Mouse (Mus musculus): ENCODE measurements at regions not wholly inside any gene's neighbourhood (a gene's known extent, or its start where the extent isn't known, plus 50 kb on each side); places are given as distances from the start of the nearest gene placed in this dataset.

DNA sequence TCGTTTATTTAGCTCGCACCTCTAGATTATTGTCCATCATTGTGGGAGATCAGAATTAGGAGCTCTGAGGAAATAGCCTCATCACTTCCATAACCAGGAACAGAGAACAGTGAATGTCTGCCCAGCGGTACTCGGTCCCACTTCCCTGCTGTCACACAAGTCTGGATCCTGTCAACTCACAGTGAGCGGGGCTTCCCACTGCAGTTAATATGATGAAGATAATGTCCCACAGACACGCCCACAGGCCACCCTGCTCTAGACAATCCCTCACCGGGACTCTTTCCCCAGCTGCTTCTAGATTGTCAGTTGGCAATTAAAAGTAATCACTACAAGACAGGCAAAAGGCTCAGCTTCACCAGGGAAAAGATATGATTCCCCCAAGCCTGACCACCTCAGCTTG, 124.2 kb upstream of the Plekha5 start:
- no peak for DNase-seq

DNA sequence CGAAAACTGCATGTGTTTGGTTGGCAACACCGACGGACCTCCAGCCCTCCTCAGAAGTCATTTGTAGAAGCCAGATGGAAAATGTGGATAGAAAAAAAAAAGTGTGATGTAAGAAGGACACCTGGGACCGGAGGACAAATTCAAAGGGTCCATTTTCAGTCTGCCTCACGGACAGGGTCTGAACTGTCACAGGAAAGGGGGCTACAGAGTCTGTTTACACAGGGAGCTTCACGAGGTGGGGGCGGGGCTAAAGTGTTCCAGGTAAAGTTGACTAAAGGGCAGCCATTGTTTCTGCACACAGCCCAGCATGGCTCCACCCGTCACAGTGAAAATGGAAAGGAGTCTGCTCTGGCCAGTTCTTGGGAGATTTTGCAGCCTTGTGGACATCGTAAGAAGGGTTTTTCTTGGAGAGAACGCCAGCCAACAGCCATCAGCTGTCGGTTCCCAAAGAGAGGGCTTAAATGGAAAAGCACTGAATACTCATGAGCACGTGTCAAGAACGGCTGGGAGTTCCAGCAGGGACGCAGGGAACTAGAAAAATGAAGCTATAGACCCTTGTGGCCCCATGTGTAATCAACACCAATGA, 125.8 kb upstream of the Plekha5 start:
- DNase-seq = no peak

DNA sequence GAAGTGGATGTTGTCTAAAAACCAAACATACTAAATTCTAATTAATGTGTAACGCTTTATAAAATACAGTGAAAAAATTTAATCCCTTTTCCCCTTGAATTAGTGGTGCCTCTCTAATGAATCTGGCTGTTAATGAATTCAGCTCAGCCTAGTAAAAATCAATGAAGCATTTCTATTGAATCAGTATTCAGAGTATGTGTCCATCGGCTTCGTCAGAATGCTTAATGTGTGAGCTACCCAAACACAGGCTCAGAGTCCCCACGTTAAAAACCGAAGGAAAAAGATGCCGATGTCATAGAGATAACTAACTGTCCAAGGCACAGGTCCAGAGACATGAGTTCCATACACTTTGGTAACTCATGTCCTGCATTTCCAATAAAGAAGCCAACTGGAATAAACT, 126.3 kb upstream of the Plekha5 start:
- DNase-seq = no peak

DNA sequence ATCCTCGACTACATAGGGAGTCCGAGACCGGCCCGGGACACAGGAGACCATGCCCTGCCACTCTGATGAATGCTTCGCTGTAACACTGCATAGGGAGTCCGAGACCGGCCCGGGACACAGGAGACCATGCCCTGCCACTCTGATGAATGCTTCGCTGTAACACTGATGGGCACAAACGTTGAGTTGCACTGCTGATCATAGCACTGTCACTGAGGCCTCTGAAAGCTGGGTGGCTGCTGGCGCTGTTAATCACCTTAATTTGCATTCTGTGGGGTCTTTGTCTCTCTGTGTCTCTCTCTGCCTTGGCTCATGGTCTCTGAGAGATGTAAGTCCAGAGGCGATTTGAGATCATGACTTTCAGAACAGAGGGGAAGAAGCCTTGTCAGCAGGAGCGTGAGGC, 133.7 kb upstream of the Plekha5 start:
- DNase-seq = no peak

DNA sequence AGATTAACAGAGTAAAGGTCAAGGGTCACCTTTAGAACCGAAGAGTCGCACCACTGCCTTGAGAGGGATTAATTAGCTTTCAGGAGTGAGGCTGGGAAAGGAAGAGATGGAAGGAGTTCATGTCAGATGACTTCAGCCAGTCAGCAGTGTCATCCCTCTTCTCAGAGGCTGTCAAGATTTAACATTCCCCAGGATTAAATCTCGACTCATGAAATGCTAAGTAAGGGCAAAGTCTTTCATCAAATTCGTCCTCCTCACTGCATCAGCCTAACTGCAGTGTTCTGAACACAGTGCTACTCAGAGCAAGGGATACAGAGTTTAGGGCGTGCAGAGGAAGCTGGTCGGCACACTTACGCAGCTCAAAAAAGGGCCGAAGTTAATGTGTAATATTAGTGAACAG, 135.1 kb upstream of the Plekha5 start:
- DNase-seq = no peak

DNA sequence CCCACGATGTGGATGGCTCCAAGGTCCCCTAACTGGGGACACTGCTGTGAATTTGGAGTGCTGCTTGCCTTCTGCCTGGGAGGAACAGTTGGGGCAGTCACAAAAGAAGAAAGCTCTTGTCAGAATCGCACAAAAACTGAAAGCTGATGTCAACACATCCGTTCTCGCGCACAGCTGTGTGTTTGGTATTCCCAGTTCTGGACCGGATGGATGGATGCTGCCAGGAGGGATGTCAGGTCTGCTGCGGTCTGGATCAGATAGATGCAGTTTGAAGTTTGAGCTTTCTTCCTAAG, 141.6 kb upstream of the Plekha5 start:
- no peak for DNase-seq

DNA sequence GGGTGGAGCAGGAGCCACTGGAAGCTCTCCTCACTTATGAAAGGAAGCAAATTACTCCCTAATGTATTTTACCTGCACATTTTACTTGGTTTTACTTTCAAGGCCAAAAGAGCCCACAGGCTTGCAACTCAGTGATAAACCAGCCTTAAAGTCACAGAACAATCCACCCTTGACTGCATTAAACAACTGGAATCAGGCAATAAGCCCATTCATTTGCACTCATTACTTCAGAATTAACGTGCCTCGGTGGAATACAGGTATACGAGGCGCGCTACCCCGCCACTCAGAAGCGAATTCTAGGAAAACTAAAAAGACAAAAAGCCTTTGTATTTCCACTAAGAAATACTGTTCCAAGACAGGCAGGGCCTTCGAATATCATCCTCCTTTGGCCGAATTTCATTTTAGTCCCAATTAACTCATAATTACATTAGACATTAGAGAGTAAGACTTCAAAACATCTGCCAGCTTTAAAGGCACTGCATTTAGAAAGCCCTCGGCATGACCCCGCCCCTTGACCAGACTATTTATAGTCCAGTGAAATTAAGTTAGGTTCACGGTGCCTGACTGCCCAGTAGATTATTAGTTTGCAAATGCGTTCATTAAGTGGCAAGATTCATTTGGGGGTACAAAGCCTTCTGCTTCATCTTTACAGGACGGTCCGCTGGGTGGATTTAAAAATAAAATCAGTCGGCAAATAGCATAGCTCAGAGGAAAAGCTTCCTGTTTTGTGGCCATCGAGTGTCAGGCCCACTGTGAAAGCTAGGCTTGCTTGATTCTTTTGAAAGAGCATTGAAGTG, 142.2 kb upstream of the Plekha5 start:
- no peak for DNase-seq

DNA sequence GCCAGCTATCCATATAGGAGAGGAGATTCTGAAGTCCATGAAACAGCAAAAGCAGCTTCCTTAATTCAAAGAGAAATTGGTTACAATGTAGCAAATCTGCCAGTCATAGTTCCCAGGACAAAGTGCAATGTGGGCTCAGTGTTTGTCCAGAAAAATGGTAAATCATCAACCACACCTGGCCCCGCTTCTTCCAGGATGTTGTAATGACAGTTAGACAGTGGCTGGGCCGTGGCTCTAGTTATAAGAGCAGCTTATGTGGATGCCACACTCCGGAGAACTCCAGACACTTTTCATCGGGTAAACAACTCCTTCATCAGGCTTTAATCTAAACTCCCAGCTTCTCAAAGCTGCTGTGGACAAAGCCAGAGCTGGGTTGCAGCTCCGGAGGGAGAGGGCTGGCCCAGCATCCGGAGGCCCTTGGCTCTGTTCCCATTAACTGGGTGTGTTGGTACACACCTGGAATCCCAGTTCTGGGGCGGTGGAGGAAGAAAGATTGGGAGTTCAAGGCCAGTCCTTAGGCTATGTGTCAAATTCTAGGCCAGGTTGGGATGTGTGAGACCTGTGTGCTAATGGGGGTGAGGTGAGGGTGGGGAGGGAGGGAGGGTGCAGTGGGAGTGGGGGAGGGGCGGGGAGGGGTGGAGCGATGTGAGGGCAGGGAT, 142.9 kb upstream of the Plekha5 start:
- no peak for DNase-seq

DNA sequence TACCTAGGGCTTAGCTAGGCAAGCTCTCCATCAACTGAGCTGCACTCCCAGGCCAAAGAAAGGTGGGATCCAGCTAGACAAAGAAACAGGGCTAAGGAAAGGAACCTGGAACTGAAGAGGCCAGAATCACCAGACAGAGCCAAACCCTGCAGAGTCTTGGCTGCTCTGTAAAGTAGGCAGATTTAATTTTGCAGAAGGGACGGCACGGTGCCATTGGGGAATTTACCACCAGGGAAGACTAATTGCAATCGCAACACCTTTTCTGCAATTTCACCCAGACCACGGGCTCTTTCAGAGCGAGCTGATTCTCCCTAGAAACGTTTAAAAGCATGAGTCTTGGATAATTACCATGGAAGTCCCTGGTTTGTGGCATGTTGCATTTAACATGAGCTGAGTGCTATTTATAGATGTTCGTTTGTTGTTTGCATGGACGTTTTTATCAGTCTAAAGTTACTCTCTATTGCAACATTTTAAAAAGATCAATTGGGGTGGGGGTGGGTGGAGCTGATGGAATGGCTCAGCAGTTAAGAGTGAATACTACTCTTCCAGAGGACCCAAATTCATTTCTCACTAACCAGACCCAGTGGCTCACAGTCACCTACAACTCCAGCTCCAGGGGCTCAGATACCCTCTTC, 144.0 kb upstream of the Plekha5 start:
- no peak for DNase-seq

DNA sequence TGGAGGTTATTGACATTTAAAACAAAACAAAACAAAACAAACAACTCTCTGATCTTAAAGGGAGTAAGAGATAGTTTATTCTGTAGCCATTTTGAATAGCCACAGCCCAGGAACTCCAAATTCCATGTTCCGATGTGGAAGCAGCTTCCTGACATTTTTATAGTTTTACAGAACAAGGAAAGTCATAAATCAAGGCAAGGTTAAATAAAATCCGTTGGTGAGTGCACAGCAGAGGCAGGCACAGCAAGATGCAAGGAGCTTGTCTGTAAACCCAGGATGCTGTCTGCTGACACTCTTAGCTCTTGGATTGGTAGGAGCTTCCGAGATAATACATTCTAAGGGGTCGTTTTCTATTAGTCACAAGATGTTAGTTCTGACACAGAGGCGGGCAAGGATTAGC, 145.1 kb upstream of the Plekha5 start:
- no peak for DNase-seq

DNA sequence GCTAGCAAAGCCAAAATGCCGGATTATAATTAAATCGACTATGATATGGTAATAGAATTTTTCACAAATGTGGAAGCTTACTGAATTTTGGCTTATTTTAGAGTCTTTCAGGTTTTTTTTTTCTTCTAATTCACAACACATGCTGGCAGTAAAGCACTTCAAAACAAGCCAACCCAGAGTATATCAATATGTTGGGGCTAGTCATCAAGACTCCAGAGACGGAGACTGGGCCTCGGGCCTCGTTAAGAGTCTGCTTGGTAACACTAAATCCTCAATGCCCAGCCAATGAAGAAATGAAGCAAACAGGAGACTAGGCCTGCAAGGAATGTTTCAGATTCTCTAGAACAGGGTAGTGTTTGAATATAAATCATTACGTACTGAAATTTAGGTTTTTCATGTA, 153.3 kb upstream of the Plekha5 start:
- no peak for DNase-seq

DNA sequence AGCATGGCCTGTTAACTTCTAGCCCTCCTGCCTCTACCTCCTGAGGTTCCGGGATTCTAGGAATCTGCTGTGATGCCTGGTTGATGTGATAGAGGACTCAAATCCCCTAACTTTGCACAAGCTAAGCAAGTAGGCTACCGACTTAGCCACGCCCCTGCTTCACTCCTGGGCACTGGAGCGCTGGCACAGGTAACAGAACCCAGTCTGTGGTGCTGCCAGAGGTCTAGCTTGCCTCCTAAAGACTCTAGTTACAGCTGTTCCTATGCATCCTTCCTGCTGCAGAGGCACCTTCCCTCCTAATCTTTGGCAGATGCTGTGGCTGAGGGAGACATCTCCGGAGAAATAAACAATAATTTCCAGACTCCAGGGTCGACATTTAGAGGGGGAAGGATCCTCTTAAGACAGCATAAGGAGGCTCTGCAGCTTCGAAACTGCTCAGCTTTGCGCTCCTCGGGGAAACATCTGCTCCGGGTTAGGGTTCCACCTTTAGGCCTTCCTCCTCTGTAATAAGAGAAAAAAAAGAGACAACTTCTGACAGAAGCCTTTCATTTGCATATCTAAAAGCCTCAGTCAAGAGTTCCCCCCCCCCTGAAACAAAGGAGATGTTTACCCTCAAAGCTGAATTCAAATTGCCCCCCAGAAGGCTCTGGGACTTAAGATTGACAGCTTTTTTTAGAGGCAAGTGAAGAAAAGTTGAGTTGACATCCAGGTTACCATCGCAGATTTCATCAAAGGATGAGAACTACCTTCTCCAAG, 155.4 kb upstream of the Plekha5 start:
- DNase-seq = no peak

DNA sequence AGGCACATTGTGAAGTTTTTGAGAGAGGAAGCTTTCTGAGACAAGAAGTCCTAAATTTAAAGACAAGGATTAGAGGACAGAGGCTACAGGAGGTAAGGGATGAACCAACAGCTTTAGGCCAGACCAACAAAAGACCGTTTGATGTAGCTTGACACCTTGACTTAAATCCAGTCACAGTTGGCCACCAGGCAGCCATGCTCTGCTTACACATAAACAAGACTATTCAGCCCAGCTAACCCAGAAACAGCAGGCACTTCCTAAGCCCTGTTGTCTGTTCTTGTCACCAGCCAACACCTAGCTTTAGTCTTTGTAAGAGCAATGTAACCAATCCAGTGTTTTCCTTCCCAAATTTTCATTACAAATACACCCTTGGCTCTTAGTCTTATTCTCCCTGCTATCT, 159.9 kb upstream of the Plekha5 start:
- DNase-seq = no peak

DNA sequence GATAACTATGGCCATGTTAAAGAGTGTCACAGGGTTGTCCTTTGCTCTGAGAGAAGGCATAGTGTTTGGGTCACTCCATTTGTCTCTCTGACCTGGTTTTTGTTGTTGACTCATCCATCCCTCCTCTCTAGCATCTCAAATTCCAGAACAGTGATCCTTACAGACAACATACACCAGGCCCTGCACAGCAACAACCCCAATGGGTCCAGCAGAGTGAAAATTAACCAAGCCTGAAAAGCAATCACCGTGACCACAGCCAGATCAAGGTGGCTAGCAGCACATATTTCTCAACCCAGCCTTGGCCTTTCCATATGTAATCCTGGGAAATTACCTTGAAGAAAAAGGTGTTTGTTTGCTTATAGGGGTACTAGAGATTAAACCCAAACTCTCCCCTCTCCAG, 162.0 kb upstream of the Plekha5 start:
- no peak for DNase-seq

DNA sequence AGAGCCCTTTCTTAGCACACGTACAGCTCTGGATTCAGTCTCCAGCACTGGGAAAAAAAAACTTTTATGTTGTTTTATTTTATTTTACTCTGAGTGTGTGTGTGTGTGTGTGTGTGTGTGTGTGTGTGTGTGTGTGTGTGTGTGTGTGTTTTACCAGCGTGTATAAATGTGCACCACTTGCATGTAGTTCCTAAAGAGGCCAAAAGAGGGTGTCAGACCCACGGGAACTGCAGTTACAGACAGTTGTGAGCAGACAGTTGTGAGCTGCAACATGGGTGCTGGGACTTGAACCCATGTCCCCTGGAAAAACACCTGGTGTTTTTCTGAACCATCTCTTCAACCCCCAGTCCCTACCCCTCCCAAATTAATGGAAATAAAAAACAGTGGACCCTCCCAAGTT, 165.1 kb upstream of the Plekha5 start:
- no peak for DNase-seq

DNA sequence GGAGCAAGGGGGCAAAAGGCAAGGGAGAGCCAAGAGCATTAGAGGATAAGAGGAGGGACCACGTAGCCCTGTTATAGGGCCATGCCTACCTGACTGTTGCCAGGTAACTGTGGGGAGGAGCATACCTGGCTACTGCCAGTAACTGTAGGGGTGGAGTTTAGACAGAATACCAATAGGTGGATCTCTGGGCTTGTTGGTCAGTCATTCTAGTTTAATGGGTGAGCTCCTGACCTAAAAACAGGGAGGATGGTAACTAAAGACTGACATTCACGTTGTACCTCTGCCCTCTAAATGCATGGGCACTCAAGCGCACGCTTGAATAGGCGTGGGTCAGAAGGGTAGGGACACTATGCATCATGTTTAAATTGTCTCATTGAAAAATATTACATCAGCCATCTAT, 165.8 kb upstream of the Plekha5 start:
- no peak for DNase-seq

DNA sequence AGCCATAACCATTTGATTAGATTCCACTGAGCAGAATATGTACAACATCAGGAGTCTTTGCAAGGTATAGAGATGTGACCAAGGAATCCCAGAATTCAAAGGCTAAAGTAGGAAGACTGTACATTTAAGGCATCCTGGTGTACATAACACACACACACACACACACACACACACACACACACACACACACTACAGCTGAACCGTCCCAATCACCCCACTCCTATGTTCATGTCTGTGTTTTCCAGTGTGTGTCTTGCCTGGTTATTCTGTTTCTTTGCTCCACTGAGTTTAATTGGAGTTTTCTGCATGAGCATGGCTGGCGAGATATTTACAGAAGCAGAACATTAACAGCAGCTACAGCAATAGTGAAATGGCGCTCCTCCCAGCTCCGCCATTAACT, 172.3 kb upstream of the Plekha5 start:
- no peak for DNase-seq

DNA sequence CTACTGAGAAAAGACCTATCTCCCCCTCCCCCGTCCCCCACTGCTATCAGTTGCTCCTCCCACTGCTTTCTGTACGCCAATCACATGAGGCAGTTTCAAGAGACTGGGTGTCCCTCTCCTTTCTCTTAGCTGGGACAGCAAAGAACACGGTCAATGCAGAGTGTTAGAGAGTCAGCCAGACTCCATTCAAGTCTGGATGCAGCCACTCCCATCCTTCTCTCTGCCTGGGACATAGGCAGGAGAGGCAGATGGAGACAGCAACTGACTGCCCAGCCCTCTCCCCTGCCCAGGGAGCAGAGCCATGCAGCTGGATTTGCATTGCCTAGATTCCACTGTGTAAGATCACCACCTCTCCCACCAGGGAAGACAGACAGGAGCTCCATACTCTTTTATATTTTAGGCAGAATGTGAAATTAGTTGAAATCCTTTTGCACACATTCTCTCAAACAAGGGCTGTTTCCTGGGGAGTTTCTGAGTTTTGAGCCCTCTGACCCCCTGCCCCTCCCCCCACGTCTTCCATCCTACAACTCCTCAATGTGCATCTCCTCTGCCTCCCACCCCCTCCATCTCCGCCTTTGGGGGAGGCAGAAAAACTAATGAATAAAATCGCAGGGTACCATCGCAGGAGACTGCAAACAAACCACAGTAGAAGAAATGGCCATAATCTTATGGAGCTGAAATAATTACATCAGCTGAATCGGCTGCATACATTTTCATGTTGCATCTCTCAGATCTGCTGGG, 180.3 kb upstream of the Plekha5 start:
- DNase-seq = no peak

DNA sequence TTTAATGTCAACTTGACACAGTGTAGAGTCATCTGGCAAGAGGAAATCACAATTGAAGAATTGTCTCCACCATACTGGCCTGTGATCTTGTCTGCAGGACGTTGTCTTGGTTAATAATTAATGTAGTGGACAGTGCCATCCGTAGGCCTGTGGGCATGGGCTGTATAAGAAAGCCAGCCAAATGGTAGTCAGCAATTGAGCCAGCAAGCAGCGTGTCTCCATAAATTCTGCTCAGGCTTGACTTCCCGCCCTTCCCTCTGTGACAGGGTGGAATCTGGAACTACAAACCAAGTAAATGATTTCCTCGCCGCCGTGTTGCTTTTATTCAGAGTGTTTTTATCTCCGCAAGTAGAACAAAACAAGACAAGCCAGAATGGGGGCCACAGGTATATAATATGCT, 184.5 kb upstream of the Plekha5 start:
- DNase-seq = no peak

DNA sequence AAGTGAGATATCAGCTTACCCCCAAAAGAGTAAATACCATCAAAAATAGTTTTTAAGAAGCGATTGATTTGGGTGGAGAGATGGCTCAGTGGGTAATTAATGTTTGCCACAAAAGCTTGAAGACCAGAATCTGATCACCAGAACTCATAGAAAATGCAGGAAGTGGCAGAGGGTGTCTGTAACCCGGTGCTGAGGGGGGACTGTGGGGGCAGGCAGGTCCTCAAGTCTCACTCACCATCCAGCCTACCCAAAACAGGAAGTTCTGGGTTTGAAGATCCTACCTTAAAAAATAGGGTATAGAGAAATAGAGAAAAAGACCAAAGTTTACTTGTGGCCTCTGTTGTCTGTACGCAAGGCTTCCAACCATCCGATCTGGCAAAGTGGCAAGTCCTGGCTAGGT, 190.3 kb upstream of the Plcz1 start:
- no peak for DNase-seq

DNA sequence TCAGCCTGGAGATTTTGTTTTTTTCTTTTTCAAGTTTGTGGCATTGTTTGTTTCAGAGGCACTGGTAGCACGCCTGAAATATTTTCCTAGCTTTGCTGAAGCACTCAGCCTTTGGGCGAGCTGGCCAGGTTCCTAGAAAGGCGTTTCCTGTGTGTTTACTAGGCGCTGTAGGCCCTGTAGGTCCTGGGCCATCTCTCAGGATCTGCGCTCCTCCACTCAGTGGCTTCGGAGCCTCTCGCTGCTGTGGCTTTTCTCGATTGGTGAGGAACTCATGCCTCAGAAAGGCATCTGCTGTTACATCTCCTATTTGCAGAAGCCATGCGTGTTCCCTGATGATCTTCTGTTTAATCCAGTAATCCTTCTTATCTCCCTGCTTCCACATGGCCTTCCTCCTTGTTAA, 188.0 kb upstream of the Plcz1 start:
- no peak for DNase-seq

DNA sequence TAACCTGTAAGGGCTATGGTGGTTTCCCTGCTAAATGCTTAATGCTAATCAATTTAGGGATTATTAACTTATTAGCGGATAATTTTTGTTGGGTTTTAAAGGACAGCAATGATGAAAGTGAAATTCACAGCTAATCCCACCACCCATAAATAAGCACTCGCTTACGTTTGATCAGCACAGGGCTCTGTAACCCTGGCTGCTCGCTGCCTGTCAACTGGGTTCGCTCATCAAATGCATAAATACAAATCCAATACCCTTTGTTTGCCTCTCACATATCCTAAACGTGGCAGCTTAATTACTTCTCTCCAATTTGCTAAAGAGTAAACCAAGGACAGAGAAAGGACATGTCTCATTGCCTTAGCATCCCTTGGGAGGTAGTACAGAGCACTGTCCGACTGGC, 187.5 kb upstream of the Plcz1 start:
- no peak for DNase-seq
